In genomic region chr12:104972860-104973259, GRCm38 (mm10) we compare ENCODE assay signal across 26 mouse cellular contexts. TPM values are rescaled to one million over a fixed set of nuclear protein-coding genes. Genes with fewer than 3 reads are reported as not detected.
DNase-seq lines count a peak whose midpoint lies in the region; ATAC-seq and TF ChIP-seq lines count a peak whose summit lies in the region.
"Had no signal": no experiment of that assay in that cellular context is flagged by ENCODE, and none has a peak within 500 bp of the region (broad histone marks: within the 10 kb centered on the region; RNA-seq: fewer than 3 reads in every experiment).

No protein-coding gene starts in this region.

- WGBS in heart, embryonic 11.5 days (ENCODE audit: insufficient replicate concordance): 71% methylated on average over 6 of the region's 6 CpGs

- no peak overlapping the region for H3K9ac ChIP-seq in heart, embryonic 11.5 days (ENCODE audit: low read depth, low read length)
- H3K9ac ChIP-seq: embryonic facial prominence, embryonic 12.5 days; heart, embryonic 12.5 days; hindbrain, embryonic 13.5 days; limb, embryonic 12.5 days; midbrain, embryonic 12.5 days; neural tube, embryonic 13.5 days had no signal

- H3K9me3 ChIP-seq in heart, embryonic 11.5 days (replicated peaks; ENCODE audit: control insufficient read depth, low read length): 0 out of 2 replicates have a peak, but pooled peaks cover 5% of the 10 kb centered on the region
- H3K9me3 ChIP-seq: embryonic facial prominence, embryonic 12.5 days; hindbrain, embryonic 13.5 days; neural tube, embryonic 13.5 days had no signal

- no peak overlapping the region for H3K27ac ChIP-seq in gastrocnemius, adult 2 months
- H3K27ac ChIP-seq in heart, embryonic 11.5 days (ENCODE audit: low read depth, low read length): no peak overlapping the region
- H3K27ac ChIP-seq: embryonic facial prominence, embryonic 12.5 days; hindbrain, embryonic 13.5 days; limb, embryonic 12.5 days; midbrain, embryonic 12.5 days; neural tube, embryonic 13.5 days had no signal

- no peak overlapping the region for H3K4me2 ChIP-seq in heart, embryonic 11.5 days
- H3K4me2 ChIP-seq: embryonic facial prominence, embryonic 12.5 days; heart, embryonic 12.5 days; hindbrain, embryonic 13.5 days; limb, embryonic 12.5 days; midbrain, embryonic 12.5 days; neural tube, embryonic 13.5 days had no signal

- H3K4me1 ChIP-seq in heart, embryonic 11.5 days (ENCODE audit: control insufficient read depth, insufficient read depth, low read length): 0 out of 2 replicates have a peak, but pooled peaks cover 3% of the 10 kb centered on the region
- H3K4me1 ChIP-seq: hindbrain, embryonic 13.5 days; neural tube, embryonic 13.5 days had no signal

- no peaks in the 10 kb centered on the region for H3K36me3 ChIP-seq in heart, embryonic 11.5 days (ENCODE audit: control insufficient read depth, insufficient read depth, low read length)
- H3K36me3 ChIP-seq: embryonic facial prominence, embryonic 12.5 days; heart, embryonic 12.5 days; hindbrain, embryonic 13.5 days; limb, embryonic 12.5 days; midbrain, embryonic 12.5 days; neural tube, embryonic 13.5 days had no signal

- intact Hi-C loops in gastrocnemius, adult 2 months (cut with DNase I): no loop called here

- H3K4me3 ChIP-seq in gastrocnemius, adult 2 months: no peak overlapping the region
- H3K4me3 ChIP-seq in heart, embryonic 11.5 days (ENCODE audit: low read depth, low read length): no peak overlapping the region
- H3K4me3 ChIP-seq: embryonic facial prominence, embryonic 12.5 days; heart, embryonic 12.5 days; hindbrain, embryonic 13.5 days; limb, embryonic 12.5 days; midbrain, embryonic 12.5 days; neural tube, embryonic 13.5 days had no signal

- no peaks in the 10 kb centered on the region for H3K27me3 ChIP-seq in heart, embryonic 11.5 days (ENCODE audit: control insufficient read depth, insufficient read depth, low read length)
- H3K27me3 ChIP-seq: CH12.LX; embryonic facial prominence, embryonic 12.5 days; heart, embryonic 12.5 days; midbrain, embryonic 12.5 days; Patski had no signal

- no peak for TF ChIP-seq CTCF in gastrocnemius, adult 2 months (IDR thresholded peaks at IDR 0.05)

- peak; percentile 13 for DNase-seq in gastrocnemius, adult 2 months
- no peak for DNase-seq in gastrocnemius, postnatal 4 days (ENCODE audit: low spot score in 2 of 2)
- peak; percentile 74 for DNase-seq in heart, postnatal 4 days
- DNase-seq in 3134 (ENCODE audit: extremely low read depth, insufficient read length, low spot score): peak; percentile 73
- DNase-seq in Muller cell, postnatal 12 days (ENCODE audit: inconsistent ontology term): peak; percentile 90
- DNase-seq in layer of hippocampus, postnatal 36 days: no peak
- DNase-seq: B cell, adult 2 months; cerebellum, adult 8-10 months; cerebellum, postnatal 25 days; embryo, embryonic 11 days; kidney, adult 9 months; kidney, postnatal 10 days; thymus, adult 2 months; thymus, postnatal 36 days had no signal

- ATAC-seq in heart, embryonic 11.5 days (replicated peaks; ENCODE audit: insufficient number of reproducible peaks, low FRiP score, low TSS enrichment): no peak
- ATAC-seq in cerebellum, adult (ENCODE audit: insufficient number of reproducible peaks, low FRiP score, low TSS enrichment): no peak
- ATAC-seq: forebrain, embryonic 14.5 days; intestine, postnatal 0 days; Patski had no signal

RNA-seq across cellular contexts. Expression of gene Syne3, which starts 36.7 kb away (rescaled TPM):
- total RNA-seq in gastrocnemius, adult 2 months (2021): 1 to 10 TPM; 4.1 to 4.7 TPM
- total RNA-seq in gastrocnemius, postnatal 4 days (2021): 10 to 100 TPM; 17.7 to 19.2 TPM
- total RNA-seq in heart, postnatal 4 days (2021): 1 to 10 TPM; 7.3 to 7.8 TPM
- 0.10 and 0.42 TPM in 2 replicates for polyA plus RNA-seq in heart, embryonic 11.5 days (2014; fragmentation: Nextera tagmentation; extraction: Ambion mirVana)
- total RNA-seq in layer of hippocampus, postnatal 36 days (2021): 1 to 10 TPM; 1.3 to 2.0 TPM

RNA-seq across cellular contexts. Expression of gene Glrx5, which starts 59.6 kb away (rescaled TPM):
- 10 to 100 TPM; 57.2 to 72.1 TPM for total RNA-seq in gastrocnemius, adult 2 months (2021)
- 10 to 100 TPM; 64.0 to 65.3 TPM for total RNA-seq in gastrocnemius, postnatal 4 days (2021)
- total RNA-seq in heart, postnatal 4 days (2021): 10 to 100 TPM; 81.2 to 82.0 TPM
- polyA plus RNA-seq in heart, embryonic 11.5 days (2014; fragmentation: Nextera tagmentation; extraction: Ambion mirVana): 214 and 254 TPM in 2 replicates
- total RNA-seq in layer of hippocampus, postnatal 36 days (2021): 10 to 100 TPM; 45.6 to 45.9 TPM

Comparison
In these comparisons a context has a peak if more than half of its experiments do, and no peak if none do; other contexts are left out.
1. DNase-seq: peak in gastrocnemius, adult 2 months (single experiment), heart, postnatal 4 days (single experiment), 3134 (single experiment) and Muller cell, postnatal 12 days (single experiment); none in gastrocnemius, postnatal 4 days (0 of 2) and layer of hippocampus, postnatal 36 days (0 of 2).